Mouse (Mus musculus) megakaryocyte, embryonic 14.5 days (primary cell): ENCODE measurements at regions not wholly inside any gene's neighbourhood (a gene's known extent, or its start where the extent isn't known, plus 50 kb on each side); places are given as distances from the start of the nearest gene placed in this dataset.

Source experiments
- H3K27me3 ChIP-seq: replicated peaks from 2 replicates; pipeline ENCODE3; 2012; ENCODE audit warnings: inconsistent platforms
- H3K36me3 ChIP-seq: replicated peaks from 2 replicates; pipeline ENCODE3; 2012; ENCODE audit warnings: low read length, inconsistent platforms, mixed read lengths
- H3K4me1 ChIP-seq: 2 replicates; pipeline ENCODE4 v1.6.1; 2012; ENCODE audit warnings: inconsistent platforms
- H3K4me3 ChIP-seq: replicated peaks from 2 replicates; pipeline ENCODE3; 2012; ENCODE audit warnings: moderate library complexity, mild to moderate bottlenecking, inconsistent platforms
- H3K9me3 ChIP-seq: 2 replicates; pipeline ENCODE4 v1.6.1; 2012; ENCODE audit warnings: inconsistent platforms
- FLI1 ChIP-seq: IDR thresholded peaks from 2 replicates; pipeline ENCODE4 v1.6.1; 2012; ENCODE audit warnings: low read length, inconsistent platforms, mixed read lengths
- GATA1 ChIP-seq: IDR thresholded peaks from 3 replicates; pipeline ENCODE4 v1.6.1; 2012; ENCODE audit warnings: mixed read lengths, low read length, inconsistent platforms, borderline replicate concordance

GRCm38 (mm10) chr17:85870406-85870805 is 182.3 kb upstream of the Six2 start:
- Histone ChIP-seq H3K9me3 (no peaks in the 10 kb centered on the region), H3K4me1 (0 out of 2 replicates have a peak, but pooled peaks cover 6% of the 10 kb centered on the region), H3K36me3 (no peaks in the 10 kb centered on the region), H3K27me3 (peaks cover 19% of the 10 kb centered on the region), H3K4me3 (no peak overlapping the region)
- TF ChIP-seq GATA1 (no peak), FLI1 (no peak)

GRCm38 (mm10) chr17:85869179-85869578 is 181.1 kb upstream of the Six2 start:
- Histone ChIP-seq H3K36me3 (no peaks in the 10 kb centered on the region), H3K4me3 (no peak overlapping the region), H3K4me1 (0 out of 2 replicates have a peak, but pooled peaks cover 4% of the 10 kb centered on the region), H3K9me3 (0 out of 2 replicates have a peak, but pooled peaks cover 4% of the 10 kb centered on the region), H3K27me3 (peaks cover 13% of the 10 kb centered on the region)
- no peak for TF ChIP-seq FLI1
- TF ChIP-seq GATA1 = no peak

- H3K9me3 ChIP-seq = 0 out of 2 replicates have a peak, but pooled peaks cover 4% of the 10 kb centered on the region
- H3K4me1 ChIP-seq = no peaks in the 10 kb centered on the region
- no peak overlapping the region for H3K4me3 ChIP-seq
- peaks cover 8% of the 10 kb centered on the region for H3K27me3 ChIP-seq
- TF ChIP-seq GATA1 = no peak
- no peak for TF ChIP-seq FLI1
- H3K36me3 ChIP-seq = no peaks in the 10 kb centered on the region
These were observed 180.0 kb upstream of the Six2 start for GRCm38 (mm10) chr17:85867945-85868616.

GRCm38 (mm10) chr17:85866581-85866980 is 178.5 kb upstream of the Six2 start:
- Histone ChIP-seq H3K4me3 (no peak overlapping the region), H3K4me1 (no peaks in the 10 kb centered on the region), H3K9me3 (0 out of 2 replicates have a peak, but pooled peaks cover 4% of the 10 kb centered on the region), H3K36me3 (no peaks in the 10 kb centered on the region), H3K27me3 (peaks cover 2% of the 10 kb centered on the region)
- TF ChIP-seq GATA1 (no peak), FLI1 (no peak)

GRCm38 (mm10) chr17:85865940-85866339 is 177.9 kb upstream of the Six2 start:
- H3K9me3 ChIP-seq = 0 out of 2 replicates have a peak, but pooled peaks cover 4% of the 10 kb centered on the region
- peaks cover 2% of the 10 kb centered on the region for H3K27me3 ChIP-seq
- H3K4me3 ChIP-seq = no peak overlapping the region
- TF ChIP-seq GATA1 (no peak), FLI1 (no peak)
- H3K36me3 ChIP-seq = no peaks in the 10 kb centered on the region
- no peaks in the 10 kb centered on the region for H3K4me1 ChIP-seq

- Histone ChIP-seq H3K9me3 (0 out of 2 replicates have a peak, but pooled peaks cover 4% of the 10 kb centered on the region), H3K4me1 (no peaks in the 10 kb centered on the region), H3K36me3 (no peaks in the 10 kb centered on the region), H3K27me3 (no peaks in the 10 kb centered on the region), H3K4me3 (no peak overlapping the region)
- TF ChIP-seq FLI1 (no peak), GATA1 (no peak)
These were observed 173.3 kb upstream of the Six2 start for GRCm38 (mm10) chr17:85861328-85861727.

- H3K36me3 ChIP-seq = no peaks in the 10 kb centered on the region
- H3K9me3 ChIP-seq = 0 out of 2 replicates have a peak, but pooled peaks cover 4% of the 10 kb centered on the region
- no peak for TF ChIP-seq FLI1
- no peak for TF ChIP-seq GATA1
- no peak overlapping the region for H3K4me3 ChIP-seq
- H3K4me1 ChIP-seq = no peaks in the 10 kb centered on the region
- H3K27me3 ChIP-seq = no peaks in the 10 kb centered on the region
These were observed 172.7 kb upstream of the Six2 start for GRCm38 (mm10) chr17:85860797-85861196.

GRCm38 (mm10) chr17:85859926-85860707 is 172.0 kb upstream of the Six2 start:
- Histone ChIP-seq H3K36me3 (no peaks in the 10 kb centered on the region), H3K27me3 (no peaks in the 10 kb centered on the region), H3K9me3 (0 out of 2 replicates have a peak, but pooled peaks cover 2% of the 10 kb centered on the region), H3K4me1 (no peaks in the 10 kb centered on the region), H3K4me3 (no peak overlapping the region)
- no peak for TF ChIP-seq GATA1
- no peak for TF ChIP-seq FLI1

GRCm38 (mm10) chr17:85858516-85858915 is 170.4 kb upstream of the Six2 start:
- Histone ChIP-seq H3K9me3 (no peaks in the 10 kb centered on the region), H3K4me1 (no peaks in the 10 kb centered on the region), H3K27me3 (no peaks in the 10 kb centered on the region), H3K36me3 (no peaks in the 10 kb centered on the region), H3K4me3 (no peak overlapping the region)
- no peak for TF ChIP-seq FLI1
- no peak for TF ChIP-seq GATA1
